Mouse (Mus musculus) ES-CJ7 (cell line): ENCODE measurements at regions not wholly inside any gene's neighbourhood (a gene's known extent, or its start where the extent isn't known, plus 50 kb on each side); places are given as distances from the start of the nearest gene placed in this dataset.
A peak's percentile ranks its signal among the peaks of the same experiment; 100 is the strongest.
"Not testable (repeated sequence)": the region's sequence is repeated elsewhere in the genome, so short reads cannot be mapped to it uniquely, and the experiment has no call there.

Source experiments
- DNase-seq: peaks from one replicate; pipeline ENCODE4 v3.0.0; 2011; ENCODE audit warnings: low read depth, low spot score

- peak; percentile 82 for DNase-seq
Observed at GRCm38 (mm10) chr6:62889194-62889593, 366.5 kb upstream of the Grid2 start.

- no peak for DNase-seq
Observed at GRCm38 (mm10) chr6:62912758-62913157, 342.9 kb upstream of the Grid2 start.

- DNase-seq = not testable (repeated sequence)
Observed at GRCm38 (mm10) chr6:62917059-62917458, 338.6 kb upstream of the Grid2 start.

- DNase-seq = no peak
Observed at GRCm38 (mm10) chr6:62917956-62918355, 337.7 kb upstream of the Grid2 start.

- no peak for DNase-seq
Observed at GRCm38 (mm10) chr6:62919092-62919491, 336.6 kb upstream of the Grid2 start.
